Mouse (Mus musculus) limb, embryonic 12.5 days (tissue): ENCODE data around the gene Ky. TPM values are rescaled to one million over a fixed set of nuclear protein-coding genes. Genes with fewer than 3 reads are reported as not detected.

ENCODE experiments used
- ATAC-seq: fragments of 200-750 bp; cut with Nextera tagmentation; 2 replicates; pipeline ENCODE4 v1.8.0; 2017; ENCODE audit warnings: low read depth, moderate TSS enrichment; ENCODE audit not compliant: insufficient number of reproducible peaks, insufficient read depth, low FRiP score, low TSS enrichment
- H3K27ac ChIP-seq: fragments of 300-500 bp; sonication (generic); 2 replicates; pipeline ENCODE4 v1.5.1; 2016; ENCODE audit warnings: mild to moderate bottlenecking, moderate library complexity
- H3K27me3 ChIP-seq: fragments of 300-500 bp; sonication (generic); 2 replicates; pipeline ENCODE4 v1.6.1; 2016; ENCODE audit warnings: mild to moderate bottlenecking, moderate library complexity
- H3K36me3 ChIP-seq: fragments of 300-500 bp; sonication (generic); 2 replicates; pipeline ENCODE4 v1.6.1; 2016; ENCODE audit warnings: mild to moderate bottlenecking, moderate library complexity
- H3K4me1 ChIP-seq: fragments of 300-500 bp; sonication (generic); replicated peaks from 2 replicates; pipeline ENCODE4 v1.6.1; 2016
- H3K4me2 ChIP-seq: fragments of 300-500 bp; sonication (generic); 2 replicates; pipeline ENCODE4 v1.6.1; 2016; ENCODE audit warnings: mild to moderate bottlenecking, moderate library complexity
- H3K4me3 ChIP-seq: fragments of 300-500 bp; sonication (generic); replicated peaks from 2 replicates; pipeline ENCODE4 v1.5.1; 2016; ENCODE audit warnings: mild to moderate bottlenecking
- H3K9ac ChIP-seq: fragments of 300-500 bp; sonication (generic); replicated peaks from 2 replicates; pipeline ENCODE4 v1.6.1; 2016; ENCODE audit warnings: mild to moderate bottlenecking, moderate library complexity
- H3K9me3 ChIP-seq: fragments of 300-500 bp; sonication (generic); 2 replicates; pipeline ENCODE4 v1.6.1; 2016; ENCODE audit warnings: mild to moderate bottlenecking, moderate library complexity
- WGBS: fragments of 180-500 bp; shearing (Covaris S2); methylation state at CpG from one replicate; pipeline ENCODE4 v1.1.7; 2016; 5-methylcytosine and 5-hydroxymethylcytosine counted together
- polyA plus RNA-seq: library from polyadenylated mRNA; unstranded; fragments of >200 nt; fragmentation: Nextera tagmentation; extraction: Ambion mirVana; gene quantifications from 2 replicates; pipeline ENCODE4 v1.2.1, GENCODE M21; 2016

Ky gene
- polyA plus RNA-seq, 1 experiment from 2014 or later, result 0.15 TPM

DNA sequence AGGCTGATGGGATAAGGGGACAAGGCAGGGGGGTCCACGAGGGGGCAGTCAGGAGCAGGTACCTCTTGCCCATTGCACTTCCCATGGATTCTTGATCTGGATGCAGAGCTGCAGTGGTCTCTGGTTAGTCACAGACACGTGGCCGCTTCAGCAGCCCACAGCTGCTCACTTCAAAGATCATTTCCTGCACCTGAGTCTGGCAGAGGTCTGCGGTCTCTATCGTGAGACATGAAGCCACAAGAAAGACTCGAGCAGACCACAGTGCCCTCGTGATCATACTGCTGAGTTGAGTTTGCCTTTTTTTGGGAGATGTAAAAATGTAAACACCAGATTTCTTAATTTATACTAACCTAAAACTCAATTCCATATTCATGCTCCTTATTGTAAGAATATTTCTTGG lies 34.1 kb downstream of the Ky start:
- Histone ChIP-seq H3K4me3 (no peak overlapping the region), H3K4me2 (no peak overlapping the region), H3K36me3 (no peaks in the 10 kb centered on the region), H3K9ac (no peak overlapping the region), H3K4me1 (peaks cover 5% of the 10 kb centered on the region), H3K9me3 (no peaks in the 10 kb centered on the region), H3K27ac (no peak overlapping the region), H3K27me3 (peaks cover 61% of the 10 kb centered on the region)
- WGBS, result 61% methylated on average over 7 of the region's 7 CpGs
- ATAC-seq, result no peak

DNA sequence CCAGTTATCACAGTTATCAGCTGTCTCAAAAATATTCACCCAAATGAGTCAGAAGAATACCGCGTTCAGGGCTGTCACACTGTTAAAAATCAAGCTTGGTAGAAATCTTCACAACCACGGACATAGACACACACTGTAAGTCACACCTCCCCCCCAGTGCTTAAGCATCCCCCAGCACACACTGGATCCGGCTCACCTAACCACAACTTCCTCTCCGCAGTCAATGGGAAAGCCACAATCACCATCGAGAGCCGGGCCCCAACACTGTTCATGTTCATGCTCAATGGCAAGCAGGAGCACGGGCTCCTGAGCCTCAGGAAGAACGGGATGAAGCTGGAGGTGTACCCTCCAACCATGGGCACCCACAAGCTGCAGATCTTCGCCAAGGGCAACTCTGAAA lies 36.1 kb downstream of the Ky start:
- ATAC-seq, result no peak
- H3K27me3 ChIP-seq, result peaks cover 66% of the 10 kb centered on the region
- peaks cover 13% of the 10 kb centered on the region for H3K4me1 ChIP-seq
- no peaks in the 10 kb centered on the region for H3K36me3 ChIP-seq
- no peak overlapping the region for H3K4me3 ChIP-seq
- no peak overlapping the region for H3K27ac ChIP-seq
- WGBS, result 84% methylated on average over 10 of the region's 10 CpGs
- no peaks in the 10 kb centered on the region for H3K9me3 ChIP-seq
- no peak overlapping the region for H3K4me2 ChIP-seq
- H3K9ac ChIP-seq, result no peak overlapping the region

DNA sequence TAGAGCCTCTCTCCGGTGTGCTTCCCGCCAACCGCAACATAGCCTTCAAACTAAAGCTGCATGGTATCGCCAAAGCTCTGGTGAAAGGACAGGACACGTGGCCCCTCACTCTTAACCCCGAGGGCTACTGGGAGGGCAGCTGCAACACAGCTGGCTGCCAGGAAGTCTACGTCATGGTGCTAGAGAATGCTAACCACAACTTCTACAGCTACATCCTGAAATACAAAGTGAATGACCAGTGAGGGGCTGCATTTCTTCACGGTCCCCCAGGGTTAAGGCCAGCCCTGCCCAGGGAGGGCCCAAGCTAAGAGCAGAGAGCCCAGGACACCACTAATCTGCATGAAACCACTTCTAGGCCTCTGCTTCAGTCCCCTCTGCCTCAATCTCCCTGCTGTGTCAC lies 37.0 kb downstream of the Ky start:
- Histone ChIP-seq H3K27me3 (peaks cover 69% of the 10 kb centered on the region), H3K4me2 (no peak overlapping the region), H3K9ac (no peak overlapping the region), H3K27ac (no peak overlapping the region), H3K36me3 (no peaks in the 10 kb centered on the region), H3K4me1 (peaks cover 13% of the 10 kb centered on the region), H3K4me3 (no peak overlapping the region), H3K9me3 (no peaks in the 10 kb centered on the region)
- no peak for ATAC-seq
- WGBS, result 74% methylated on average over 8 of the region's 8 CpGs

DNA sequence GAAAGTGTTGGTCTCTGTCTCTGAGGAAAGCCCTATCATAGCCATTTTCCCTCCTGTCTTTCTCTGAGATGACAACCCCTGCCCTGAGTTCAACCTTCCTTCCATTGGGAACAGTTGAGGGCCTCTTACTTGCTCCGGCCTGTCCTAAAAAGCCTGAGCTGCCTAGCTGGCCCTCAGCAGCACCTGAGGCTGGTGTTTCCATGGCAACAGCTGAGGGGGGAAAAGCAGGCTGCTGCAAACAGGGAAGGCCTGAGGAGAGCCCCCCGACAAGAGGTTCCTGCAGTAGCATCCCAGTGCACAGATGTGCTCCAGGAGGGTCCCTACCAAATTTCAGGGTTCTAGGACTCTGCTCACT lies 38.2 kb downstream of the Ky start:
- no peak overlapping the region for H3K4me2 ChIP-seq
- WGBS, result 54% methylated on average over 2 of the region's 2 CpGs
- H3K9ac ChIP-seq, result 0 out of 2 replicates have a peak overlapping the region, but pooled peaks have one; percentile 27
- H3K4me1 ChIP-seq, result peaks cover 13% of the 10 kb centered on the region
- H3K27me3 ChIP-seq, result peaks cover 70% of the 10 kb centered on the region
- no peak overlapping the region for H3K27ac ChIP-seq
- no peaks in the 10 kb centered on the region for H3K9me3 ChIP-seq
- no peak for ATAC-seq
- H3K36me3 ChIP-seq, result no peaks in the 10 kb centered on the region
- H3K4me3 ChIP-seq, result no peak overlapping the region

DNA sequence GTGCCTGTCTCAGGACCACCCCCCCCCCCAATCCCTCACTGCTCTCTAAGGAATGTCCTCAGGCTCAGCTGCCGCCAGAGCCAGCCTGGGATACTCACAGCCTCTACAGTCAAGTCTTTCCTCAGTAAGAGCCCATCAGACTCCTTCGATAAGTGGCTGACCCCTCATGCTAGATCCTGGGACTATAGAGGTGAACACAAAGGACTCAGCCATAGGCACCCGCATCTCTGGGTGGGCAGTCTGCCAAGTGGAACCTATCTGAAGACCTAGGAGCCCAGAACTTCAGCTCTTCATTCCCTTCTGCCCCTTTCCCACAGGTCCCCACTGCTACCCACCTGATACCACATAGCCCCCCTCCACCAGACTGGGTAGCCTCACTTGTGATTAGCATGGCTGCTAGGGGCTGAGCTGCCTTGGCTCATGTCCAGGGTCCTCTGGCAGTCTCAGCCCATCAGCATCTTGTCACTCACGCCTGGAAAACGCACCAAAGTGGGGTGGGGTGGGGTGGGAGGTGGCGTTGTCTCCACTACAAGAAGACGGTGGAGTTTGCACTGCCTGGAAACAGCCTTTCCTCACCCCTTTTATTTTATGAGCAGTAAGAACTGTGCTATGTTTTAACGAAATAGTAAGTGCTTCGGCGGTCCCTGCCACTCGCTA lies 38.7 kb downstream of the Ky start:
- peaks cover 13% of the 10 kb centered on the region for H3K4me1 ChIP-seq
- ATAC-seq, result peak; percentile 40
- H3K9ac ChIP-seq, result peak overlapping the region; percentile 27; the same call in 1 of the 2 replicates
- H3K4me2 ChIP-seq, result peak overlapping the region; percentile 66
- H3K27ac ChIP-seq, result no peak overlapping the region
- H3K9me3 ChIP-seq, result no peaks in the 10 kb centered on the region
- WGBS, result 16% methylated on average over 11 of the region's 11 CpGs
- peaks cover 69% of the 10 kb centered on the region for H3K27me3 ChIP-seq
- peak overlapping the region; percentile 31 for H3K4me3 ChIP-seq
- no peaks in the 10 kb centered on the region for H3K36me3 ChIP-seq

DNA sequence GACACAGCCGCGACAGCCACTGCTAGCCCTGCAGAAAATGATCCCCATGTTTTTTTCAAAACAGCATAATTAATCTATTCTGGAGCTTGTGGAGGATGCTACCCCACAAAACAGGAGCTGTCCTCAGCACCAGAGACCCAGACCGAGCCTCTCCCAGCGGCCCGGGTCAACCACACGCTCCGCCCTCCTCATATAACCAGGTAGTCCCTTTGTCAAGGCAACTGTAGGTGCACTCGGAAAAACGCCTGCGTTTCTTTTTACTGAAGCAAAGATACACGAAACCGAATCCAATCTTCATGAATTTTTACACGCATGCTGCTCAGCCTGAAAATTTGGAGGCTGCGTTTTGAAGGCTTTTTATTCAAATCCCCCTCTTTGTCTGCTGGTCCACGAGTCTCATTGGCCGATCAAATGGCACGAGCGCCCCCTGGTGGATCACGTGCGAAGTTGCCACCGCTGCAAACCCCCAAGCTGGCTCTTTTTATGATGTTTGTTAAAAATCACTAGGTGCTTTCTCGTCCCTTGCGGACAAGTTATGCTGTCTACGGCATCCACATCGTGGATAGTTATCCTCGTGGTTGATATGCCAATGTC lies 39.3 kb downstream of the Ky start:
- H3K27me3 ChIP-seq, result peaks cover 66% of the 10 kb centered on the region
- H3K9me3 ChIP-seq, result no peaks in the 10 kb centered on the region
- under 1% methylated on average over 26 of the region's 26 CpGs for WGBS
- no peak overlapping the region for H3K27ac ChIP-seq
- ATAC-seq, result peak; percentile 57
- H3K4me3 ChIP-seq, result peak overlapping the region; percentile 31
- H3K4me1 ChIP-seq, result peaks cover 13% of the 10 kb centered on the region
- H3K9ac ChIP-seq, result peak overlapping the region; percentile 27; the same call in 1 of the 2 replicates
- no peaks in the 10 kb centered on the region for H3K36me3 ChIP-seq
- H3K4me2 ChIP-seq, result peak overlapping the region; percentile 66

DNA sequence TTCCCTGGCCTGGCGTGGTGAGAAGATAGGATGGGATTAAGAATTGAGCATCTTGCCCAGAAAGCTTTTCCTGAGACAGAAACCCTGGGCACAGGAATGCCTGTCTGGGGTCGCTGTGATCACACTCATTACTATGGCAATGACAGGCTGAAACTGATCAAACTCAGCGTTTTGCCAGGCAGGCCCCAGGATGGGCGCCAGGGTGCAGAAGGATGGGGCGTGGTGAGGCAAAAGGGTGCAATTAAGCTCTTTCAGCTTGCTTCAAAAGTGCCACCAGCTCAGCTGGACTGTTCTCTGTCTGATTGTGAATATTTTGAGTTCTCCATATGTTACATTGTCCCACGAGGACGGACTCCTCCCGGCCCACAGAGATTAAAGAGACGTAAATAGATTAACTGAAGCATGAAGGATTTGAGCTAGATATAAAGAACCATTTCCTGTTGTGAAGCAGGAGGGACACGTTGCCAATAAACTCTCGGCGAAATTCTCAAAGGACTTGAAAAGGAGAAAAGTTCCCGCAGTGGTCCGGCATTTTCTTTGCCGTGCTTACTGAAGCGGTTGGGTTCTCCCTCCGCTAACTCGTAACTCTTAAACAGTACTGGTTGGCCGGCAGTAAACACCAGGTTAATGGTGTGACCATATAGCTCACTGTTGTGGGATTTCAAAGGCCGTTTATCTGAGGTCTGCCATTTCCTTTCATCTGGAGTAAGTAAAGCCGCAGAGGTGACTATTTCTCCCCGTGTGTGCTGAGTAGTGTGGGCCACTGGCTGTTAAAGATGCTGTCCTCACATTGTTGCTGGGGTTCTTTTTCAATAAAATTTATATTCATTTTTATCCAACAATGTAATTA lies 40.1 kb downstream of the Ky start:
- no peak overlapping the region for H3K9ac ChIP-seq
- 12% methylated on average over 22 of the region's 22 CpGs for WGBS
- H3K4me3 ChIP-seq, result peak overlapping the region; percentile 31

DNA sequence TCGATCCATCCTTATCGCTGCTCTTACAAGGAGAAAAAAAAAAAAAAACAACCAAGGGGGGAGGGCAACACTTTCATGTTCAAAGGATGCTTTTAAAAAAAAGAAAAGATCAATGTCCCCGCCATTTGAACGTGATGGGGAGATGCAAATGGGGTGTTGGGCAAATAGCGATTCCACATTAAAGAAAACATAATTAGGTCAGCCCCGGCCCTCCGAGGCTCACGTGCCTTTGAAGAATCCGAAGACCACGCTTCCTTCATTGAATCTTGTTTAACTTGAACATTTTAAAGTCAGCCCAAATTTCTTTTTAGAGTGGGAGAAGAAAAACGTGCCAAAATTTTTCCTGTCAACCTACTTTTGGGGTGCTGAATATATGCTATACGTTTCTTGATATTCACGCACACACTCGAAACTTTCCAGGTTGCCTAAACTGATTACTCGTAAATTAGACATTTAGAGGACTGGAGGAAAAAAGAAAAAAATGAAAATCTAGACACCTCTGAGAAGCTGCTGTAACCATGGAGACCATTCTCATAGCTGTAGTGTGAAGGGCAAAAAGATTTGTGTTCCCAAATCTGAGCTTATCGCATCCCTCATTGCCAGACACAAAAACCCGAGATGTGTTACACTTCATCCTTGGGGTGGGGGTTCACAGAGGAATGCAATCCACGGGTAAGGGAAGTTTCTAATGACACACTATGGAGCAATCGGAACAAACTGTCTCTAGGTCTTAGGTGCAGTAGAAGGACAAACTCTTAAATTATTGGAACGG lies 40.9 kb downstream of the Ky start:
- Histone ChIP-seq H3K9me3 (no peaks in the 10 kb centered on the region), H3K27ac (no peak overlapping the region), H3K27me3 (peaks cover 63% of the 10 kb centered on the region), H3K36me3 (no peaks in the 10 kb centered on the region), H3K4me3 (no peak overlapping the region), H3K4me2 (peak overlapping the region; percentile 66; the same call in 1 of the 2 replicates), H3K9ac (no peak overlapping the region), H3K4me1 (peaks cover 13% of the 10 kb centered on the region)
- no peak for ATAC-seq
- WGBS, result 46% methylated on average over 20 of the region's 20 CpGs

More for the DNA sequence above, 40.1 kb downstream of the Ky start:
- Histone ChIP-seq H3K9me3 (no peaks in the 10 kb centered on the region), H3K27ac (no peak overlapping the region), H3K27me3 (peaks cover 64% of the 10 kb centered on the region), H3K4me1 (peaks cover 13% of the 10 kb centered on the region), H3K36me3 (no peaks in the 10 kb centered on the region), H3K4me2 (peak overlapping the region; percentile 66)
- no peak for ATAC-seq

DNA sequence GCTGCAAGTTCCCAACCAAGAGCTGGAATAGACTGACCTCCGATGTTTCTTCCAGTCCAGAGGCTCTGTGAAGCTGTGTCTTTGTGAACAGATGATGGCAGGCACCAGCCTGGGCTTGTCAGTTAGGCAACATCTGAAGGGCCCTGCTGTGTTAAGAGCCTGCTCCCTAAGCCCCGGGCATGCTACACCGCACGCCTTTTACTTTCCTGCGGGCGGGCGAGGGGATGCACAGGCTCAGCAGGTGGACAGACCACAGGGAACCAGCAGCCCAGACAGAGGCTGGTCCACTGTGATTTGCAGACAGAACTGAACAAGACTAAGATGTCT lies 41.4 kb downstream of the Ky start:
- 50% methylated on average over 7 of the region's 7 CpGs for WGBS
- Histone ChIP-seq H3K27me3 (peaks cover 57% of the 10 kb centered on the region), H3K36me3 (no peaks in the 10 kb centered on the region), H3K4me2 (no peak overlapping the region), H3K27ac (no peak overlapping the region), H3K4me1 (peaks cover 13% of the 10 kb centered on the region), H3K4me3 (no peak overlapping the region), H3K9ac (no peak overlapping the region), H3K9me3 (no peaks in the 10 kb centered on the region)
- ATAC-seq, result no peak

DNA sequence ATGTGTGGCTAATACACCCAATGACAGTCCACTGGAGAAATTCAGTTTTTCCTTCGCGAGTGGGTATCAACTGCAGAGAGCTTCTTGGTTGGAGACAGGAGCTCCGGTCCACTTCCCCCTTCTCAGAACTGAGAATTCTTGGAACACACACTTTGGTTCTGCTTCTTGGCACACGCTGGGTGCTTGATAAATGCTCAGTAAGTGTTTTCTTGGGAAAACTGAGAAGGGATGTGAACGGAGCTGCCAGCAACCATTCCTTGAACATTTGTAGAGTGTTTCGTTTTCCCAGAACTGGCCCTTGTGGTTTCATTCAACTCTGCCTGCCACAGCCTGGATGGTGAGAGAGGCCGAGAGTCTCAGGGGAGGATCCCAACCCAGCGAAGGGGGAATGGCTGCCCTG lies 43.7 kb downstream of the Ky start:
- Histone ChIP-seq H3K36me3 (no peaks in the 10 kb centered on the region), H3K27me3 (peaks cover 36% of the 10 kb centered on the region), H3K27ac (no peak overlapping the region), H3K9ac (no peak overlapping the region), H3K4me2 (no peak overlapping the region), H3K9me3 (no peaks in the 10 kb centered on the region), H3K4me3 (no peak overlapping the region), H3K4me1 (peaks cover 12% of the 10 kb centered on the region)
- no peak for ATAC-seq
- WGBS, result 85% methylated on average over 8 of the region's 8 CpGs

DNA sequence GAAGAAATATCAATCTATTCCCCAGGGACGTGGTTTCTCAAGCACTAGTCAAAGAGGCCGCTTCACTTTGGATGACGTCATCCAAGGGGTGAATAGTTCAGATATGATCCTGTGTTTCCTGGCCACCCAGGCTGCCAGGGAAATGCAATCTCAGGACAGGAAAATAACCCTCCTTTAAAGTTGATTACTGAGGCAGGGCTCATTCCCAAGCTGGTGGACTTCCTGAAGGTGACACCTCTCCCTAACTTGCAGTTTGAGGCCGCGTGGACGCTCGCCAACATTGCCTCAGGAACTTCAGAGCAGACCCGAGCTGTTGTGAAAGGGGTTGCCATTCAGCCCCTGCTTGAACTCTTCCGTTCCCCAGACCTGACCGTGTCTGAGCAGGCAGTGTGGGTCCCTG lies 46.2 kb downstream of the Ky start:
- H3K27me3 ChIP-seq, result peaks cover 21% of the 10 kb centered on the region
- 70% methylated on average over 10 of the region's 10 CpGs for WGBS

More for the DNA sequence above, 46.2 kb downstream of the Ky start:
- Histone ChIP-seq H3K4me1 (0 out of 2 replicates have a peak, but pooled peaks cover 5% of the 10 kb centered on the region), H3K36me3 (no peaks in the 10 kb centered on the region), H3K4me2 (no peak overlapping the region), H3K4me3 (no peak overlapping the region), H3K9ac (no peak overlapping the region), H3K27ac (no peak overlapping the region), H3K9me3 (no peaks in the 10 kb centered on the region)
- no peak for ATAC-seq
